Mouse (Mus musculus) urinary bladder, adult 2 months (tissue): ENCODE data around the gene Alox5ap. TPM values are rescaled to one million over a fixed set of nuclear protein-coding genes. Genes with fewer than 3 reads are reported as not detected.

Experiments
- DNase-seq: peaks from one replicate; pipeline ENCODE4 v3.0.0; 2022; ENCODE audit warnings: low spot score
- polyA plus RNA-seq: library from polyadenylated mRNA; depleted of rRNA; stranded (reverse); fragments of >200 nt; gene quantifications from 2 replicates; pipeline ENCODE4 v1.2.3, GENCODE M21; 2012

Alox5ap gene
- polyA plus RNA-seq, 1 experiment: 36.0 TPM

- no peak for DNase-seq
Observed at GRCm38 (mm10) chr5:149314514-149315081, 50.0 kb downstream of the Alox5ap start.

GRCm38 (mm10) chr5:149316926-149317325 lies 52.4 kb downstream of the Alox5ap start:
- no peak for DNase-seq

DNA sequence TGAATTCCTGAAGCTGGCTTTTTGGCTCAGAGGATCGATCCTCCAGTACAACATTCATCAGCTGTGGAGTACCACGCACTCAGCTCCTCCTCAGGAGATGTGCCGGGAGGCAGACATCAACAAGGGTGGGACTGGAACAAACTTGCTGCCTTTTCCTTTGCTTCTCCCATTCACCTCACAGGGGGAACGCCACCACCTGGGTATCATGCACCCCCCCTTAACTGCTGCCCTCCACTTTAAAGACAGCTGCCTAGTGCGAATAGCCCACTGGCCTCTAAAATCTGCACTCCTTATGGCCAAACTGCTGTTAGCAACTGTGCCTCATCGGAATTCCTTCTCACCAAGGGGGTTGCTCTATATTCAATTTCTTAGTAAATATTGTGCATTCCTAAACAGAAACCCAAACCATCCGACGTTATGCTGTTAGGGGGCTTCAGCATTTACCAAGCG lies 55.3 kb downstream of the Alox5ap start:
- no peak for DNase-seq

DNA sequence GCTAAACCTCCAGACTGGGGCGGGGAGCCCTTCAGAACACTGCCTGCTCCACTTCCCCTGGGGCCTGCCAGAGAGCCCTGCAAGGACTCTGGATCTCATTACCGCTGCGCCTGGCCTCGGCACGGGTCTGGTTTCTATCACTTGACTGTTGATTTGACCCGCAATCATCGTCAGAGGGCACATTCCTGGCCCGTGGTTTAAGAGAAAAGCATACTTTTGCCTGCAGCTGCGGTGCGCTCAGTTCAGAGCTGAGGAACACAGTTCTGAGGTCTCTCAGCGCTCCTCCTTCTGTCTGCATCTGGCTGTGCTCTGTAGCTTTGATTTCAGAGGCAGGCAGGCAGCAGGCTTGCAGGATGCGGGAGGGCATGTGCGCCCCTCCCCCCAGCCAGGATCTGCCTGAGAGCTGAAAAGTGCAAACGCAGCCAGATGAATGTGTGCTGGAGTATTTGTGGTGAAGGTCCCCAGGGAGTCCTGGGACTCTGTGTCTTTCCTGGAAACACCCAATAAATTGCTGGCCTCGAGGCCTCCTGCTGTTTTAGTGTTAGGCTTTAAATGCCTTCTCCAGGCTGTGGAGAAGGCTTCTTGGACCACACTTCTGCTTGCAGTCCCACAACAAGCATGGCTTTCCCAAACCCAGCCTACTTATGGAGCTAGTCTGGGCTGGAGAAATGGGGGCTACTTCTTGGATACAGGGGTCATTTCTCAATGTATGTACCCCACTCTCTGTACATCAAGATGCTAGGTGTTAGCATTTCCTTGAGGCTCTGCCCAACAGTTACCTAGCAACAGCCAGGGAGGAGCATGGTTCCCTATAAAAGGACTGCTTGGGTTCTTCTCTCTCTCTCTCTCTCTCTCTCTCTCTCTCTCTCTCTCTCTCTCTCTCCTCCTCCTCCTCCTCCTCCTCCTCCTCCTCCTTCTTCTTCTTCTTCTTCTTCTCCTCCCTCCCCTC lies 56.2 kb downstream of the Alox5ap start:
- DNase-seq: no peak

GRCm38 (mm10) chr5:149321909-149322841 lies 57.6 kb downstream of the Alox5ap start:
- DNase-seq: no peak

DNA sequence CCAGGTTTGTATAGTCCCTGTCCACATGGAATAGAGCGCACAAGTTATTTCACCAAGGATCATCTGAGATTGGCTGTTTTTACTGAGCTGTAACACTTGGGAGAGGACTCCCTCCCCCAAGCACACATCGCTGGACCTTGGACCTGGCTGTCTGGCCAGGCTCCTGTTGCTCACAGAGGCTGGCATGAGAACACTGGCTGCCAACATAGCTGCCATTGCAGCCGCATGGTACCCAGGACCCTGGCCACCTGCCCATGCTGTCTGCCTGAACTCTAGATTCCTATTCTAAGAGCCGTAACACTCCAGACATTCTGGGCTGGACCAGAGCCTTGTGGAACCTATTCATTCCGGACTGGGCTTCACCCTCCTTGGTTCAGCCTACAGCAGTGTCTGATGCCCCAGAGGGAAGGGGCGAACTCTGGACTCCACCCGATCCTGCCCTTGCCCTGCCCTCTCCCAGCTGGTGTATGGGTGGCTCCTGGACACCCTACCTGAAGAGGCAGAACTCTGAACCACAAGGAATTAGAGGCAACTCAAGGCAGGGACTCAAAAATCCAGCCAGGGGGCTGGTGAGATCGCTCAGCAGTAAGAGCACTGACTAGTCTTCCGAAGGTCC lies 58.5 kb downstream of the Alox5ap start:
- no peak for DNase-seq

DNA sequence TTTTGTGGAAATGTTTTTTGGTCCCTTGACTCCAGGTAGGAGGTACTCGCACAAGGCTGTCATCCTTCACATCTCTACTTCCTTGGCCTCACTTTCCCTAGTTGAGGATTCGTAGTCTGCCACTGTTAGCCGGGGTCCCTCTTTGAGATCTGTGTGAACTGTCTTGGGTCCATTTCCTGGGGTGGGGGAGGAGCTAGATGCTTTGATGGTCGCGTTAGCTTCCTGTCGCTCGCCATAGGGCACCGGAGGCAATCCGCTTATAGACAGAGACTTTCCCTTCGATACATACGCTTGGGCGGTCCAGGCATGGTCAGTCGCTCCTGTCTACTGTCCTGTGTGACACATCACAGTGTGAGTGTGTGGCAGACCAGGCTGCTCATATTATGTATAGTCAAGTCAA lies 60.2 kb downstream of the Alox5ap start:
- no peak for DNase-seq

GRCm38 (mm10) chr5:149329098-149329887 lies 64.7 kb downstream of the Alox5ap start:
- no peak for DNase-seq

- DNase-seq: no peak
Observed at GRCm38 (mm10) chr5:149330601-149331000, 66.0 kb downstream of the Alox5ap start.

DNA sequence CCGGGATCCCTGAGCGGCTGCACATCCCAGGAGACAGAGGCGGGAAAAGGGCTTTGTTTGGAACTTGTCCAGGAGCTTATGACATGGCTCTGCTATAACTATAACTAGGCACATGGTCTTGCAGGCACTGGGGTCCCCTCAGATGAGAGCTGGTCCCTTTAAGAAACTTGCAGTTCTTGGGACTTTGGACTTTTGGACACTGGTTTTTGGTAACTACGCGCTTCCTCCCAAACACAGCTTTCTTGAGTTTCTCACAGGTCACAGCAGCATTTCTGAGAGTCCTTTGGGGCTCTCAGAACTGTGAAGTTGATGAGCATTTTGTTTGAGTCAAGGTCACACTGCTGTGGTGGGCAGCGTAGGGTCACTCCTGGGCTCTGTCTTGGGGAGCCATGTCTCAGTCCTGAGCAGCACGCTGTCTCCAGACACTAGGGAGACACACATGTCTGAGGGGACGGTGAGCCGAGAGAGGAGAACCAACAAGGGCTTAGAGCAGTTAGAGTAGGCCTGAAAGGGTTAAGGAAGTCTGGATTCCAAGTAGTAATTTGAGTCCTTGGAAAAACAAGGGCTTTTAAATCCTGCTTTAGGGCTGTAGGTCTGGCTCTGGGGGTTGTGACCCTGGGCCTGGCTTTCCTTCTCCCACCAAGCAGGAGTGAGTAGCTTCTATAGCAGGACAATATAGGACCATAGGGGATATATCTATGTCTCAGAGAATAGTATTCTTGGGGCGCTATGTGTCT lies 67.0 kb downstream of the Alox5ap start:
- no peak for DNase-seq

- no peak for DNase-seq
Observed at GRCm38 (mm10) chr5:149332787-149333186, 68.2 kb downstream of the Alox5ap start.

- DNase-seq: no peak
Observed at GRCm38 (mm10) chr5:149333941-149334698, 69.6 kb downstream of the Alox5ap start.

DNA sequence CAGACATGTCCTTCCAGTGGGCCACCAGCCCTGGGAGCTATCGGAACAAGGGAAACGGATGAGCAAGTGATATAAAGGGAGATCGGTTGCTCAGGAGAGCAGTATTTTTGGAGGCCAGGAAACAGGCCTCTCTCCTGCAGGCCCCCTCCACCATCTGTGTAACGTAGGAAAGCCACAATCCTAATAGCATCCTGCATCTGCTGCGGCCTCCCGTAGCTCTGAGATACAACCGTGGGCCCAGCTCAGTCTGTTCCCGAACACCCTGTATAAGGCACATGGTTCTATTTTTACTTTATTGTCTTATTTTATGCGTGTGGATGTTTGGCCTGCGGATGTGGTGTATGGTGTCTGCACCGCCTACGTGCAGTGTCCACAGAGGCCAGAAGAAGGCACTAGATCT lies 70.4 kb downstream of the Alox5ap start:
- no peak for DNase-seq

DNA sequence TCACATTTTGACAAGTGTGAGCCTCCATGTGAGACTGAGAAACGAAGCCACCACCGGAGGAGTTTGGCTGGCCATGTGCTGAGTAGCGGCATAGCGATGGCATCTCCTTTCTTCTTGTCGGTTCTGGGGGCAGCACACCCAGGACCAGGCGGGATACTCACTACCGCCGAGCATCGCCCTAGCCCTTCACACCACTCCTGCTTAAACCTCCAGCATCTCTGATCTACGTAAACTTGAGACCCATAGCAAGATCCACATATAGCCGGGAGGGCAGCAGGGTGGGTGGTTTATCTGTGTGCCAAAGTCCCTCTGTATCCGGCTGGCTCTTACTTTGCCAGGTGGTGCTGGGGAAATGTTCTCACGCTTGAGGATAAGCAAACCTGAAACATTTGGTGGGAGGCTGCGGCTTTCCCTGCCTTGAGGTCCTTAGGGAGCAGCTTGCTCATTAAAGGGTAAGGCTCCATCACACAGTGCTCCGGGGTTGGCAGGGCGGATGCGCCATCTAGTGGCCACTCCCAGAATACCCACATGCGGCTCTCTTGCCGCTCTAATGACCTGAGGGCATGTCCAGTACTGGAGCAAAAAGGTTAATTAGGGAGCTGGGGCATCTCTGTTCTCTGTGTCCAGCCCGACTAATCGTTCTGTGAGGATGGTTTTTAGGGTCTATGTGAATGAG lies 71.1 kb downstream of the Alox5ap start:
- DNase-seq: peak; percentile 74

DNA sequence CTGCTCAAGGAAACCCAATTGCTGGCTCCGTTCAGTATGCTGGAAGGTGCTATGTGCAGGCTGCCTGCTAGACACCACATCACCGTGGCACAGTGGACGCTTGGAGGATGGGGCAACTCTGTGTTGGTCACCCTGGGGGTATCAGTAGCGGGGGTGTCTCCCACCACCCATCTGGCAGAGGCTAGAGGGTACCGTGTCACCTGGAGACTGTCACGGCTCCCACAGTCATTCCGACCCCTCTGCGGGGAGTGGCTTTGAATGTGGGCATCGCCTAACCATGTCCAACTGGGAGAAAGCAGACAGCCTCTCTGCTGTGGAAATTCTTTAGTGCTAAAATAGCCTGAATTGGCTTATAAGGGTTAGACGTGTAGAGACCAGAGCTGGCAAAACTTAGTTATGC lies 72.6 kb downstream of the Alox5ap start:
- no peak for DNase-seq
